Mouse (Mus musculus): ENCODE data around the gene Kansl2. TPM values are rescaled to one million over a fixed set of nuclear protein-coding genes. Genes with fewer than 3 reads are reported as not detected.
A peak's percentile ranks its signal among the peaks of the same experiment; 100 is the strongest.

Kansl2 gene
- 67.2 and 69.6 TPM in 2 replicates for polyA plus RNA-seq (2015; fragmentation: Nextera tagmentation; extraction: Ambion mirVana)

DNA sequence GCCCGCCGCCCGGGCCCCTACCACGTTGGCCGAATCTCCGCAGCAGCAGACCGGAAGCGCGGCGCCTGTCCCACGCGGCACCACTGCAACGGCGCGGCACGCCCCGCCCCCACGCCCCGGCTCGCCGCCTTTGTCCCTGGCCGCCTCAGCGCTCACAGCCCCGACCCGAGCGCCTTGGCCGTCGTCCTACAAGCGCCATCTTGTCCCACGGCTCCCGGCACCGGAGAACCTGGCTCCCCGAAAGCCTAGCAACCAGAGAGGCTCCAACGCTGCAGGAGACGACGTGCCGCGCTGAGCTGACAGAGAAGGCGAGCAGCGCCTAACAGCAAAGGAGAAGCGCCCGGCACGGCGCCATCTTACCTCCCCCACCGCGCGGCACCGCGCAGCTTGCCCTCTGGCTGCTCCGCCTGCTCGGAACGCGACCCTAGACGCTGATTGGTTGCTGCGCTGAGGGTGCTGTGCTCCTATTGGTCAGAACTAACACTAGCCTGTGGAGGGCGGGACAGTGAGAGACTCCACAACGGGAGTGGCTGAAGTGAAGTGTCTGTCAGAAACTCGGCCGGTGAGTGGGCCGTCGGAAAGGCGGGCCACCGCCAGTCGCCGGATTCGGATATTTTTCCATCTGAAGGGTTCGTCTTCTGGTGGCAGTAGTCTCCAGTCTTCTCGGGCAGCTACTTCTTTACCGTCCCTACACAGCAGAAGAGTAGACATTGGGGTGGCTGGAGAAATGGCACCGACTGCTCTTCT lies at the start of gene Kansl2:
Gene Kansl2 (minus strand): TSS at position 384 of the 747 bp plus-strand sequence.
- ATAC-seq, result peak; percentile 100
- Histone ChIP-seq H3K4me3 (ENCODE audit: low read length) (peak within 1 kb of the TSS; percentile 88), H3K9me3 (ENCODE audit: control insufficient read depth, low read length) (no peaks in the 10 kb centered on the region), H3K27me3 (replicated peaks; ENCODE audit: control insufficient read depth, insufficient read depth, low read length) (no peaks in the 10 kb centered on the region), H3K4me1 (ENCODE audit: control insufficient read depth, insufficient read depth, low read length) (peaks cover 7% of the 10 kb centered on the region; the same call in 1 of the 2 replicates), H3K27ac (ENCODE audit: low read length) (peak within 1 kb of the TSS; percentile 98), H3K36me3 (ENCODE audit: control insufficient read depth, insufficient read depth, low read length) (peaks cover 9% of the 10 kb centered on the region), H3K9ac (ENCODE audit: low read depth, low read length) (peak within 1 kb of the TSS; percentile 94), H3K4me2 (ENCODE audit: low read depth, low read length) (peak within 1 kb of the TSS; percentile 86)
- WGBS, result under 1% methylated on average over 69 of the region's 70 CpGs

- WGBS, result 72% methylated on average over 8 of the region's 8 CpGs
- H3K4me3 ChIP-seq (ENCODE audit: low read length), result no peak overlapping the region
- no peak overlapping the region for H3K9ac ChIP-seq (ENCODE audit: low read depth, low read length)
- H3K4me2 ChIP-seq (ENCODE audit: low read depth, low read length), result no peak overlapping the region
- H3K4me1 ChIP-seq (ENCODE audit: control insufficient read depth, insufficient read depth, low read length), result 0 out of 2 replicates have a peak, but pooled peaks cover 5% of the 10 kb centered on the region
- H3K9me3 ChIP-seq (ENCODE audit: control insufficient read depth, low read length), result no peaks in the 10 kb centered on the region
- no peaks in the 10 kb centered on the region for H3K27me3 ChIP-seq (replicated peaks; ENCODE audit: control insufficient read depth, insufficient read depth, low read length)
- no peaks in the 10 kb centered on the region for H3K36me3 ChIP-seq (ENCODE audit: control insufficient read depth, insufficient read depth, low read length)
- H3K27ac ChIP-seq (ENCODE audit: low read length), result no peak overlapping the region
- ATAC-seq, result no peak
These were observed 48.9 kb upstream of the Kansl2 start for GRCm38 (mm10) chr15:98582996-98583395.

- H3K4me1 ChIP-seq (ENCODE audit: control insufficient read depth, insufficient read depth, low read length), result 0 out of 2 replicates have a peak, but pooled peaks cover 5% of the 10 kb centered on the region
- no peaks in the 10 kb centered on the region for H3K36me3 ChIP-seq (ENCODE audit: control insufficient read depth, insufficient read depth, low read length)
- 66% methylated on average over 8 of the region's 8 CpGs for WGBS
- no peak overlapping the region for H3K4me2 ChIP-seq (ENCODE audit: low read depth, low read length)
- H3K9me3 ChIP-seq (ENCODE audit: control insufficient read depth, low read length), result no peaks in the 10 kb centered on the region
- ATAC-seq, result no peak
- H3K9ac ChIP-seq (ENCODE audit: low read depth, low read length), result no peak overlapping the region
- H3K4me3 ChIP-seq (ENCODE audit: low read length), result no peak overlapping the region
- no peak overlapping the region for H3K27ac ChIP-seq (ENCODE audit: low read length)
- H3K27me3 ChIP-seq (replicated peaks; ENCODE audit: control insufficient read depth, insufficient read depth, low read length), result no peaks in the 10 kb centered on the region
These were observed 48.3 kb upstream of the Kansl2 start for GRCm38 (mm10) chr15:98582410-98582809.

DNA sequence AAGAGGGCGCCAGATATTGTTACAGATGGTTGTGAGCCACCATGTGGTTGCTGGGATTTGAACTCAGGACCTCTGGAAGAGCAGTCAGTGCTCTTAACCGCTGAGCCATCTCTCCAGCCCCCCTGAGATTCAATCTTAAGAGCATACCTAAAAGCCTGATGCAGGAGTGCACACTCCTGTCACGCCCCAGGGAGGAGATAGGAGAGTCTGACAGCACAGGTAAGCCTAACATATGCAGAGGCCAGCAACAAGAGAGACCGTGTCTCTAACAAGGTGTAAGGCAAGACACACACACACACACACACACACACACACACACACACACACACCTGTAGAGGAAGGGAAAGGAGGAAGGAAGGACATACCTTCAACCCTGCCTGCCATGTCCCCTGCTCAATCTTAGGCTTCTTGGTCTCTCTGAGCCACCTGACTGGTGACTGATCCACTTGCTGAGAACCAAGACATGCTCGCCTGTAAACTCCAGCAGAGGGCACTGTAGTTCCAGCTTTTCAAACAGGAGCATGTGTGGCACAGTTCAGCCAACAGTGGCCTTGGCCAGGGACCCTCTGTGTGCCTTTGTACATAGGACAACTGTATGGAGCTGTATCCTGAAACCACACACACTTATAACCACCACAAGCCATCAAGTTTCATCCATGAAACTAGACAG lies 45.9 kb upstream of the Kansl2 start:
- Histone ChIP-seq H3K4me2 (ENCODE audit: low read depth, low read length) (no peak overlapping the region), H3K4me1 (ENCODE audit: control insufficient read depth, insufficient read depth, low read length) (no peaks in the 10 kb centered on the region), H3K9ac (ENCODE audit: low read depth, low read length) (no peak overlapping the region), H3K27me3 (replicated peaks; ENCODE audit: control insufficient read depth, insufficient read depth, low read length) (no peaks in the 10 kb centered on the region), H3K27ac (ENCODE audit: low read length) (no peak overlapping the region), H3K4me3 (ENCODE audit: low read length) (no peak overlapping the region), H3K9me3 (ENCODE audit: control insufficient read depth, low read length) (no peaks in the 10 kb centered on the region), H3K36me3 (ENCODE audit: control insufficient read depth, insufficient read depth, low read length) (no peaks in the 10 kb centered on the region)
- WGBS, result 41% methylated on average over 5 of the region's 5 CpGs
- ATAC-seq, result peak; percentile 88

GRCm38 (mm10) chr15:98579310-98579709 lies 45.2 kb upstream of the Kansl2 start:
- no peaks in the 10 kb centered on the region for H3K36me3 ChIP-seq (ENCODE audit: control insufficient read depth, insufficient read depth, low read length)
- WGBS, result 77% methylated on average over 2 of the region's 2 CpGs
- no peak overlapping the region for H3K27ac ChIP-seq (ENCODE audit: low read length)
- no peak overlapping the region for H3K4me2 ChIP-seq (ENCODE audit: low read depth, low read length)
- ATAC-seq, result no peak
- no peaks in the 10 kb centered on the region for H3K9me3 ChIP-seq (ENCODE audit: control insufficient read depth, low read length)
- H3K27me3 ChIP-seq (replicated peaks; ENCODE audit: control insufficient read depth, insufficient read depth, low read length), result no peaks in the 10 kb centered on the region
- no peak overlapping the region for H3K4me3 ChIP-seq (ENCODE audit: low read length)
- no peak overlapping the region for H3K9ac ChIP-seq (ENCODE audit: low read depth, low read length)
- H3K4me1 ChIP-seq (ENCODE audit: control insufficient read depth, insufficient read depth, low read length), result no peaks in the 10 kb centered on the region

- ATAC-seq, result no peak
- H3K4me3 ChIP-seq (ENCODE audit: low read length), result no peak overlapping the region
- WGBS, result 71% methylated on average over 4 of the region's 4 CpGs
These were observed 39.2 kb upstream of the Kansl2 start for GRCm38 (mm10) chr15:98573293-98573692.

DNA sequence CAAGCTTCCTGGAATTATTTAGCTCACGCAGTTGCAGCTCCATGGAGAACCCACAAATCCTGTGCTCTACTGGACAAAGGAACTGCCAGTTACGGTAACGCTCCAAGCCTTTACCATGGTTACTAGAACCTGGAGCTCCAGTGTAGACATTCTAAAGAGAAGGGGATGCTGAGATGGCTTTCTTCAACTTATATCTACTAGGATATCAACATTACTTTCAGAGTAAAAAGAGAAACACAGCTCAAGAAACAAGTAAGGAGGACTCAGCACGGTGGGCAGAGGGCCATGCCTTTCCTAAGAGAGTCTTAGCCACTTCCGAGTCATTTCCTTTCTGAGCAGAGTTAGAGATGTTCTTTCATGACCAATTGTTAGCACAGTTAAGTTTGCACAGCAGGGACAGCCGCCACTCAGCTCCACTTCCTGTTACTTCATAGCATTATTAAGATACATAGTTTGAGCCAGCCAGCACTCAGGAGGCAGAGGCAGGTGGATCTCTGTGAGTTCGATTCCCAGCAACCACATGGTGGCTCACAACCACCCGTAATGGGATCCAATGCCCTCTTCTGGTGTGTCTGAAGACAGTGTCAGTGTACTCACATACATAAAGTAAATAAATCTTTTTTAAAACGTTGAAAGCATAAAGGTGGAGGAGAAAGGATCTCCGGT lies 36.9 kb upstream of the Kansl2 start, which contains the start of the genes Ccnt1 and 4930415O20Rik:
Gene Ccnt1 (minus strand): TSS at position 51 of the 666 bp plus-strand sequence.
Gene 4930415O20Rik (plus strand): TSS at position 132 of the 666 bp plus-strand sequence.
- no peak for ATAC-seq
- WGBS, result 80% methylated on average over 10 of the region's 10 CpGs
- Histone ChIP-seq H3K9me3 (ENCODE audit: control insufficient read depth, low read length) (no peaks in the 10 kb centered on the region), H3K4me2 (ENCODE audit: low read depth, low read length) (no peak within 1 kb of the TSS), H3K27ac (ENCODE audit: low read length) (no peak within 1 kb of the TSS), H3K9ac (ENCODE audit: low read depth, low read length) (no peak within 1 kb of the TSS), H3K27me3 (replicated peaks; ENCODE audit: control insufficient read depth, insufficient read depth, low read length) (no peaks in the 10 kb centered on the region), H3K4me1 (ENCODE audit: control insufficient read depth, insufficient read depth, low read length) (peaks cover 9% of the 10 kb centered on the region), H3K4me3 (ENCODE audit: low read length) (no peak within 1 kb of the TSS), H3K36me3 (ENCODE audit: control insufficient read depth, insufficient read depth, low read length) (no peaks in the 10 kb centered on the region)

More at GRCm38 (mm10) chr15:98573293-98573692, 39.2 kb upstream of the Kansl2 start:
- H3K9ac ChIP-seq (ENCODE audit: low read depth, low read length), result no peak overlapping the region
- no peaks in the 10 kb centered on the region for H3K36me3 ChIP-seq (ENCODE audit: control insufficient read depth, insufficient read depth, low read length)
- H3K4me1 ChIP-seq (ENCODE audit: control insufficient read depth, insufficient read depth, low read length), result peaks cover 5% of the 10 kb centered on the region; the same call in 1 of the 2 replicates
- no peaks in the 10 kb centered on the region for H3K27me3 ChIP-seq (replicated peaks; ENCODE audit: control insufficient read depth, insufficient read depth, low read length)
- no peaks in the 10 kb centered on the region for H3K9me3 ChIP-seq (ENCODE audit: control insufficient read depth, low read length)
- no peak overlapping the region for H3K4me2 ChIP-seq (ENCODE audit: low read depth, low read length)
- H3K27ac ChIP-seq (ENCODE audit: low read length), result no peak overlapping the region

DNA sequence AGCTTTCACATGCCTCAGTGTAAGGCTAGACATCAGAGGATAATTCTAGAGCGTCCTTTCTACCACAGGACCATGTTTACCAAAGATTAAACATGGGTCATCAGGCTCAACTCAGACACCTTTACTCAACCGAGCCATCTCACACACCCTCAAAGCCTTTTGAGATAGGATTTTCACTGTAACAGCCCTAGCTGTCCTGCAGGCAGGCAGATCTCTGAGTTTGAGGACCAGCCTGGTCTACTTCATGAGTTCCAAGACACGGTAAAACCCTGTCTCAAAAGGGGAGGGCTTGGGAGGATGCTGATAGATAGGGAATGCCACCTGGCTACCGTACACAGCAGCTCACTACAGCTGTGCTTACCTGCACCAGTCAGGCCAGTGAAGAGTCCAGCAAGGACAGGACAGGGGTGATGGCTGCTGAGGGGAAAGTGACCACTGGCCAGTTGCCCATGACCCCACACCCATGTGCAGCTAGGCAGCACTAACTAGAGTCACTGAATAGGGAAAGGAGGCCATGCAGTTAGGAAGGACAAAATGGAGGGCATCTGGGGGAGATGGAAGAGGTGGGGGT lies 35.8 kb upstream of the Kansl2 start:
- H3K4me2 ChIP-seq (ENCODE audit: low read depth, low read length), result no peak overlapping the region
- no peak overlapping the region for H3K9ac ChIP-seq (ENCODE audit: low read depth, low read length)
- H3K4me3 ChIP-seq (ENCODE audit: low read length), result no peak overlapping the region
- no peak overlapping the region for H3K27ac ChIP-seq (ENCODE audit: low read length)
- WGBS, result 74% methylated on average over 4 of the region's 4 CpGs
- no peaks in the 10 kb centered on the region for H3K9me3 ChIP-seq (ENCODE audit: control insufficient read depth, low read length)
- H3K4me1 ChIP-seq (ENCODE audit: control insufficient read depth, insufficient read depth, low read length), result peaks cover 20% of the 10 kb centered on the region
- H3K27me3 ChIP-seq (replicated peaks; ENCODE audit: control insufficient read depth, insufficient read depth, low read length), result no peaks in the 10 kb centered on the region
- no peak for ATAC-seq
- no peaks in the 10 kb centered on the region for H3K36me3 ChIP-seq (ENCODE audit: control insufficient read depth, insufficient read depth, low read length)

- Histone ChIP-seq H3K4me2 (ENCODE audit: low read depth, low read length) (peak overlapping the region; percentile 75; the same call in 1 of the 2 replicates), H3K27ac (ENCODE audit: low read length) (no peak overlapping the region), H3K9me3 (ENCODE audit: control insufficient read depth, low read length) (no peaks in the 10 kb centered on the region), H3K4me3 (ENCODE audit: low read length) (peak overlapping the region; percentile 71), H3K9ac (ENCODE audit: low read depth, low read length) (peak overlapping the region; percentile 73), H3K4me1 (ENCODE audit: control insufficient read depth, insufficient read depth, low read length) (peaks cover 20% of the 10 kb centered on the region), H3K27me3 (replicated peaks; ENCODE audit: control insufficient read depth, insufficient read depth, low read length) (no peaks in the 10 kb centered on the region), H3K36me3 (ENCODE audit: control insufficient read depth, insufficient read depth, low read length) (no peaks in the 10 kb centered on the region)
- 65% methylated on average over 7 of the region's 7 CpGs for WGBS
- ATAC-seq, result no peak
These were observed 35.2 kb upstream of the Kansl2 start for GRCm38 (mm10) chr15:98569216-98569615.

Data from intestine, embryonic 16.5 days (tissue).